Mouse (Mus musculus): Measurements from ENCODE around the gene Rhno1.
"Not testable (repeated sequence)": the region's sequence is repeated elsewhere in the genome, so short reads cannot be mapped to it uniquely, and the experiment has no call there.

Gene Rhno1

GRCm38 (mm10) chr6:128362381-128363006 lies at the start of gene Rhno1, which contains the start of gene Foxm1:
Gene Rhno1 (minus strand): TSS chr6:128362911.
Gene Foxm1 (plus strand): TSS chr6:128362967.
- peak; percentile 84 for DNase-seq

DNA sequence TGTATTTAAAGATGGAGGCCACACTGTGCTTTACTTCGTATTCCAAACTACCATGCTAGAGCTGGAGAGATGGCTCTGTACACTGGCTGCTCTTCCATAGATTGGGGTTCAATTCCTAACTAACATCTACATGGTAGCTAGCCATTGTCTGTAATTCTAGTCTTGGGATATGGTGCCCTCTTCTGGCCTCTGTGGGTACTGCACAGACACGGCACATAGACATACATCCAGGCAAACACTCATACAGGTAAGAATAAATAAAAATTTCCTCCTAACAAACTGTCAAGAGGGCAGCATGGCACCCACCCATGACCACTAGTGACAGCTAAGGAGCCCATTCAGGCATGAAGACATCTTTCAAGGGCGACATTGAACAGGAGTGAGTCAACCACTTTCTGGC lies 48.4 kb upstream of the Rhno1 start:
- DNase-seq = peak; percentile 58

DNA sequence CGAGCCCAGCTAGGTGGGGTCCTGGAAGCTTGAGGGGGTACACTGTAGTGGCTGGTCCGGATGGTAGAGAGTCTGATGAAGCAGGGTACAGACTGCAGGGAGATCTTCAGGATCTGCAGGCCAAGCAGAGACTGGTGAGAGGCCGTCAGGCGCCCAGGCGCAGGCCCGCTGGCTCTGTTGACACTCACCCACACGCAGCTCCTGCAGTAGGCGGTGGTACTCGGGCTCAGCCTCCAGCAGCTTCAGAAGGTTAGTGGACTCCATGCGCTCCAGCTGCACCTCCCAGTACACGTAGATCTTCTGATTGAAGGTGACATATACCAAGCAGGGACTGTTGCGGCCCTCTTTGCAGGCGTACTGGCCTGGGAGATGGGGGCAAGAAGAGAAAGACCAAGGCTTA lies 47.6 kb upstream of the Rhno1 start:
- DNase-seq = no peak

GRCm38 (mm10) chr6:128408544-128409125 lies 45.9 kb upstream of the Rhno1 start:
- peak; percentile 43 for DNase-seq

GRCm38 (mm10) chr6:128404708-128405107 lies 42.0 kb upstream of the Rhno1 start:
- DNase-seq = no peak

- DNase-seq = no peak
Measured at GRCm38 (mm10) chr6:128399421-128400185, 36.9 kb upstream of the Rhno1 start.

- DNase-seq = no peak
Measured at GRCm38 (mm10) chr6:128398996-128399395, 36.3 kb upstream of the Rhno1 start, which contains the start of gene Nrip2. Gene Nrip2 (plus strand): TSS chr6:128399296.

DNA sequence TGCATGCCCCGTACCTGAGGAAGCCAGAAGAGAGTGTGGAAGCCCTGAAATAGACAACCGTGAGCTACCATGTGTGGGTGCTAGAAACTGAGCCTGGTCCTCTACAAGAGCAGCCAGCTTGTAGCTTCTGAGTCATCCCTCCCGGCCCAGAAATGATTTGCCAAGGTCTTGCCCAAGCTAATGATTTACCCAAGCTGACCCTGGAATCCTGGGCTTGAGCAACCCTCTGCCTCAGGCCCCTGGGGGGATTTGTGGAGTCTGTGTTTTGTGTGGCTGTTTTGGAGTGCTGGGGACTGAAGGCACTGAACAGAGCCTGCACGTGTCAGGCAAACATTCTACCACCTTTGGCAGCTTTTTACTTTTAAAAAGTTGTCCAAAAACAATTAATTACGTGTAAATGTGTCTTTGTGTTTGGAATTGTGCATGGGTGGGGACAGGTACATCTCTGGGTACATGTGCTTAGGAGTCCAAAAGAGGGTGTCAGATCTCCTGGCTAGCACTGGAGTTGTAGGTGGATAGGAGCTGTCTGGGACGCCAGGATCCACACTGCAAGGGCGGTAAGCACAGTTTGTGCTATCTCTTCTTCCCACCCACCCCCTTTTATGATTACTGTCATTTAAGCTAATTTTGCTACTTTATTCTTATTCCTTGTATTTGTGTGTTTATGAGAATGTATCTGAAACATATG lies 35.0 kb upstream of the Rhno1 start:
- peak; percentile 80 for DNase-seq

- DNase-seq = no peak
Measured at GRCm38 (mm10) chr6:128390683-128391082, 28.0 kb upstream of the Rhno1 start.

- DNase-seq = no peak
Measured at GRCm38 (mm10) chr6:128389185-128389584, 26.5 kb upstream of the Rhno1 start.

DNA sequence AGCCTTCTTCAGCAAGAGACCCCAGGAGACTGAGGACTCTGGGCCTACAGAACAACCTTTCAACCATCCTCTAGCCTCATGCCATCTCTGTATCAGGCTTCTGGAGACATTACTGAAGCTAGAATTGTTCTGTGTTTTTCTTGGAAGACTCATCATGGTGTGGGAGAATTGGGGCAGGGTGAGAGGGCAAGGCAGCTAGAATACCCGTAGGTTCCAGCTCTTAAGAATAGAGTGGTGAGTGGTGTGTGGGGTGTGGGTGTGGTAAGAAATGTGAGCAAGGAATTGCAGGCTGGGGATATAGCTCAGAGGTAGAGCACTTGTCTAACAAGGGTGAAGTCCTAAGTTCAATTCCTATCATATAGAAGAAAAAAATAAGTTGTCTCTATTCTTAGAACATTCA lies 22.3 kb upstream of the Rhno1 start:
- no peak for DNase-seq

- no peak for DNase-seq
Measured at GRCm38 (mm10) chr6:128383752-128384151, 21.0 kb upstream of the Rhno1 start.

DNA sequence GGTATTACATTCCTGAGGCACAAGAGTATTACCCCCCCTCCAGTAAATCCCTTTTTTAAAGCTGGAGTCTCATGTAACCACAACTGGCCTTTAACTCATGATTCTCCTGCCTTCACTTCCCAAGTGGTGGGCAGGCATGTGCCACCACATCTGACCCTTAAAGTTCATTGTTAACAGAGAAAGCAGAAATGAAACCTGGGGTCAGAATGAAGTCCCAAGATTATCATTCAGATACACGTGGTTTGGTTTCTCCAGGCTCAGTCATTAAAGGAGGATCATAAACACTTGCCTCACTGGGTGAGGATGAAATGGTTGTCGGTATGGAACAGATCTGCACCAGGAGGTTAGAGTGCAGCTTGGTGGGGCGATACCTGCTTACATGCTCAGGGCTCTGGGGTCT lies 18.5 kb upstream of the Rhno1 start:
- DNase-seq = no peak

DNA sequence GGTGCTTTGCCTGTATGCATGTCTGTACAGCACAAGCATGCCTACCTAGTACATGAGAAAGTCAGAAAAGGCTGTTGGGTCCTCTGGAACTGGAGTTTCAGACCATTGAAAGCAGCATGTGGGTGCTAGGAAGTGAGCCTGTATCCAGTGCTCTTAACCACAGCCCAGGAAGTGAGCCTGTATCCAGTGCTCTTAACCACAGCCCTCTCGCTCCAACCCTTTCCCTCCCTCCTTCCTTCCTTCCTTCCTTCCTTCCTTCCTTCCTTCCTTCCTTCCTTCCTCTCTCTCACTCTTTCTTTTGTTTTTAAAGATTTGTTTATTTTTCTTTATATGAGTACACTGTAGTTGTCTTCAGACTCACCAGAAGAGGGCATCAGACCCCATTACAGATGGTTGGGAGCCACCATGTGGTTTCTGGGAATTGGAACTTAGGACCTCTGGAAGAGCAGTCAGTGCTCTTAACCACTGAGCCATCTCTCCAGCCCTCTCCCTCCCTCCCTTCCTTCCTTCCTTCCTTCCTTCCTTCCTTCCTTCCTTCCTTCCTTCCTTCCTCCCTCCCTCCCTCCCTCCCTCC lies 18.0 kb upstream of the Rhno1 start:
- DNase-seq = not testable (repeated sequence)

DNA sequence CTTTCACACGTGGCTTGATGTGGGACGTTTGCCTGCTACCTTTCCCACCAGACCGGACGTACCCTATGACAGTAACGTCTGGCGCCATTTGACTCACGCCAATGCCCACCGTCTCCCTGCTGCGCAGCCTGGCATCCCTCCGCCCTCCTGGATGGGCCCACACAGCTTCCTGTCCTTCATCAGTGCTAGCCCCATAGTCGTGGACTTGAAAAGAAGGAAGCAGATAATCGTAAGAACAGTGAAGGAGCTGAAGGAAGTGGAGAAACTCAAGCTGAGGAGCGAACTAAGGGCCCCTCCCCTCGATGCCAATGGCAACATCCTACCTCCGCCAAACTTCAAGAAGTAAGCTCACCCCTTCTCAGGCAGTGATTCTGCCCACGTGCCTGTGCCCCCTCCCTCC lies 16.9 kb upstream of the Rhno1 start:
- no peak for DNase-seq

- no peak for DNase-seq
Measured at GRCm38 (mm10) chr6:128376371-128377085, 13.8 kb upstream of the Rhno1 start.

GRCm38 (mm10) chr6:128375192-128375591 lies 12.5 kb upstream of the Rhno1 start, which contains the start of the genes Tex52 and Gm44596:
Gene Tex52 (plus strand): TSS chr6:128375456.
Gene Gm44596 (plus strand): TSS chr6:128375503.
- no peak for DNase-seq

GRCm38 (mm10) chr6:128370040-128370439 lies 7.3 kb upstream of the Rhno1 start:
- no peak for DNase-seq

DNA sequence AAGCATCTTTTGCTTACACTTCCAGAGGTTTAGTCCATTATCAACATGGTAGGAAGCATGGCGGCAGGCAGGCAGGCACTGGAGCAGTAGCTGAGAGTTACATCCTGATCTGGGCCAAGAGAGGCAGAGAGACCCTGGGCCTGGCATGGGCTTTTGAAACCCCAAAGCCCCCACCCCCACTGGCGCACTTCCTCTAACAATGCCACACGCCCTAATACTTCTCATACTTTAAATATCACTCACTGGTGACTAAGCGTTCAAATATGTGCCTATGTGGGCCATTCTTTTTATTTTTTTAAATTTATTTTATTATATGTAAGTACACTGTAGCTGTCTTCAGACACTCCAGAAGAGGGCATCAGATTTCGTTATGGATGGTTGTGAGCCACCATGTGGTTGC lies 3.8 kb upstream of the Rhno1 start:
- DNase-seq = no peak

GRCm38 (mm10) chr6:128364721-128365120 lies 2.0 kb upstream of the Rhno1 start:
- no peak for DNase-seq

GRCm38 (mm10) chr6:128363007-128363825 lies 505 bp upstream of the Rhno1 start:
- DNase-seq = no peak
